Mouse (Mus musculus) thymus, adult 2 months (tissue): ENCODE measurements around the gene Ccser2.

Source experiments
- CTCF ChIP-seq: fragments of 200-500 bp; IDR thresholded peaks from 2 replicates; pipeline ENCODE4 v1.5.1; 2012; ENCODE audit warnings: mild to moderate bottlenecking, control low read depth, low read length, moderate library complexity, borderline replicate concordance; ENCODE audit not compliant: control insufficient read depth, poor library complexity, insufficient read depth; ENCODE audit errors: extremely low read depth
- POLR2A ChIP-seq: fragments of 200-500 bp; IDR thresholded peaks from 2 replicates; pipeline ENCODE4 v1.6.1; 2012; ENCODE audit warnings: mild to moderate bottlenecking, low read length, control low read depth, moderate library complexity; ENCODE audit not compliant: control insufficient read depth, poor library complexity, insufficient read depth; ENCODE audit errors: extremely low read depth

DNA sequence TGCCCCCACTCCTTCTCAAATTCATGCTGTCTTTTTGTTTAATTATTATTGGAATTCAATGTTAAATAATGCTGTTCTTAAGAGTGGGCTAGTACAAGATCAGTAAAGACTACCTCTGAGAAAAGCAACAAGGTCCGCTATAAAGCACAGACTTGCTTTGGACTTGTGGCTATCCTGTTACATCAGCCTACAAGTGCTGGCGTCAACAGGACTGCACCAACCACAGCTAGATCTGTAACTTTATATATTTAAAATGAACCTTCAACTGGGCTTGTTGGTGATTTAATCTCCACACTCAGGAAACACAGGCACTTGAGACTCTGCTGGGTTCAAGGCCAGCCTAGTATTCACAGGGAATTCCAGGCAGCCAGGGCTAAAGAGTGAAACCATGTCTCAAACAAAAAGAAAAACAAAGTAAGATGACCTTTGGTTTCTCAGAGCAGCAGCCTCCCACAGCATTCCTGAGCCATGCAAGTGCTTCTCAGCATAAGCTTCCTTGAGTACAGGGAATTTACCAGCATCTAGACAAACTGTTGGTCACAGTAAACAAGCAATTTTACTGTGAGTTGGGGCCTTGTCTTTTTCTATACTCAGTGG is 75.7 kb downstream of the Ccser2 start:
- TF ChIP-seq CTCF (no peak), POLR2A (no peak)
